Mouse (Mus musculus): ENCODE results near the gene Gzme.
"Not testable (repeated sequence)": the region's sequence is repeated elsewhere in the genome, so short reads cannot be mapped to it uniquely, and the experiment has no call there.

Gene Gzme

GRCm38 (mm10) chr14:56120525-56120924 is at the start of gene Gzme:
Gzme (minus strand) TSS chr14:56120625.
- no peak for DNase-seq

DNA sequence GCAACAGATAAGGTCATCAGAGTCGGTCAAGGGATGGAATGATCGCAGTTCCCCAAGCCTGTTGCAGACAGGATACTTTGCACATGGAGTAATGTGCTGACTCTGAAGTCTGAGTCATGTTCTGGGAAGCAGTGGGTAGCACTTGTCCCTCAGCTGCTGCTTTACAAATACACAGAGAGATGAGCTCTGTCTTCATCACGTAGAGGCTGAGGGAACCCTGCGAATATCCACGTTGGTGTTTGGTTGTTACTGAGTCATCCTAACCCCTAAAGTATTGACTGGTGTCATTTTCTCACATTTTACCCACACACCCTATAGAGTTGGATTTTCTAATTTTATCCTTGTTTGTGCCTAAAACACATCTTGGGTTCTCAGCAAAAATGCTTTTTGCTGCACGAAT is 47.6 kb upstream of the Gzme start:
- no peak for DNase-seq

DNA sequence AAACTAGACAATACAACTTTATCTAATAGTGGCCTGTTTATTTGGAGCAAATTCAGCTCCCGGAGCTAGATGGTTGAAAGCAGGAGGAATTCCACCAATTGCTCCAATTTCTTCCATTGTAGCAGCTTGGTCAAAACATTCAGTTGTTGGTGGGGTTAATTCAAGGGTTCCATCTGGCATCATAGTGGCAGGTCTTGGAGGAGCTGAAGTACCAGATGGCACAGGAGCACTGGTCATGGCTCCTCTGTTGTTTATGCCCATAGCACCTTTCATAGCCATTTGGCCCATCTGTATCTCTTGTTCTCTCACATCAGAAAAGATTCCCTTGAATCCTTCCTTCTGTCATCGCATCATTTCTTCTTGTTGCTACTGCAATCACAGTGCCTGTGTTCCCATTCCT is 41.7 kb upstream of the Gzme start:
- no peak for DNase-seq

DNA sequence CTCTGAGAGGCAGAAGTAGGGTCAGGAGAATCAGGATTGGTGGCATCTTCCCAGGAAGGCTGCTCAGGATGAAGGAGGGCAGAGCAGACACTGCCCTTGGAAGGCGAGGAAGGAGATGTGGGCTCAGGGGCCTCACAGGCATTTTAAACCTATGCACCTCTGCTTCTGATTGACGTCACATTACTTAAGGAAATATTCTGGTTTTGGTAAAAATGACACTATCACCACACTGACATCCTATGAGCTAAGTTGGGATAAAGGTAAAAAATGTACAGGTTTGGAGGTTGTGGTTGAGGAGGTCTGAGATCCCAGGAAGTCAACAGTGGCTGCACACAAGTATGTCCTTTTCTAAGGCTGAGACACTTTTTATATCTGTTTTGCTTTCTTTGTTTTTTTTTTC is 39.1 kb upstream of the Gzme start, which contains the start of gene Gzmg:
Gene Gzmg (minus strand): TSS at position 101 of the 400 bp plus-strand sequence.
- DNase-seq = not testable (repeated sequence)

DNA sequence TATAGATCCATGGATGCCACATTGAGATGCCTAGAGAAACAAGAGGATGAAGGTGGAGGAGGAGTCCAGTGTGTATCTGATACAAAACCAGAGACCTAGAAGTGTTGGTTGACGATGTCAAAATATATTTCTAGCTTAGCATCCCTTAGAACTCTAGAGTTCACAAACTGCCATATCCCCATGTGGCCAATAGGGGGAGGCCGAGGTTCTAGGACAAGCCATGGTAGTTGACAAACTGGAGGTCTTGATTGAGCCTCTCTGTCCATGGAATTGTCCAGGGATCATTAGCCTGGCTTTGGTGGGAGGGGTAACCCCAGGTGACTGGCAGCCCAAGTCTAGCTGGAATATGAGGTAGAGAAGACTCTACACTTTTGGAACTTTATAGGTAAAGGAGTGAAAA is 34.9 kb upstream of the Gzme start:
- DNase-seq = no peak

DNA sequence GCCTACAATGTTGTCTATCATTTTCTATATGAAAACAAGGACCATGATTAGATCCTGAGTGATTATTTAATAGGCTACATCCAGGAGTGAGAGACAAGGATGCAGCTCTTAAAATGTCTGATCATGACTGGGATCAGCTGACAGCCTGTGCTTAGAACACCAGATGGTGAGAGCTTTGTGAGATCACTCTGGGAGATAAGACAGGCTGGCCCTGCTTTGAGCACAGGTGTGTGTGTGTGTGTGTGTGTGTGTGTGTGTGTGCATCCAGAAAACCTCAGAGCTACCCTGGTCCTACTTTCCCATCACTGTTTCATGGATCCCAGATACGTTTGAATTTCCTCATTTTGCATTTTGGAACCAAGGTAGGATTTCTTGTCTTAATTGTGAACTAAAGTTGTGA is 13.2 kb upstream of the Gzme start:
- DNase-seq = not testable (repeated sequence)

- DNase-seq = not testable (repeated sequence)
These were observed 12.1 kb upstream of the Gzme start, which contains the start of gene Gzmd for GRCm38 (mm10) chr14:56132508-56132907. Gzmd (minus strand) TSS chr14:56132608.

- DNase-seq = no peak
These were observed 7.9 kb upstream of the Gzme start for GRCm38 (mm10) chr14:56128341-56128740.

- DNase-seq = no peak
These were observed 3.1 kb upstream of the Gzme start for GRCm38 (mm10) chr14:56123516-56123915.

GRCm38 (mm10) chr14:56115531-56116310 is 4.7 kb downstream of the Gzme start:
- not testable (repeated sequence) for DNase-seq

DNA sequence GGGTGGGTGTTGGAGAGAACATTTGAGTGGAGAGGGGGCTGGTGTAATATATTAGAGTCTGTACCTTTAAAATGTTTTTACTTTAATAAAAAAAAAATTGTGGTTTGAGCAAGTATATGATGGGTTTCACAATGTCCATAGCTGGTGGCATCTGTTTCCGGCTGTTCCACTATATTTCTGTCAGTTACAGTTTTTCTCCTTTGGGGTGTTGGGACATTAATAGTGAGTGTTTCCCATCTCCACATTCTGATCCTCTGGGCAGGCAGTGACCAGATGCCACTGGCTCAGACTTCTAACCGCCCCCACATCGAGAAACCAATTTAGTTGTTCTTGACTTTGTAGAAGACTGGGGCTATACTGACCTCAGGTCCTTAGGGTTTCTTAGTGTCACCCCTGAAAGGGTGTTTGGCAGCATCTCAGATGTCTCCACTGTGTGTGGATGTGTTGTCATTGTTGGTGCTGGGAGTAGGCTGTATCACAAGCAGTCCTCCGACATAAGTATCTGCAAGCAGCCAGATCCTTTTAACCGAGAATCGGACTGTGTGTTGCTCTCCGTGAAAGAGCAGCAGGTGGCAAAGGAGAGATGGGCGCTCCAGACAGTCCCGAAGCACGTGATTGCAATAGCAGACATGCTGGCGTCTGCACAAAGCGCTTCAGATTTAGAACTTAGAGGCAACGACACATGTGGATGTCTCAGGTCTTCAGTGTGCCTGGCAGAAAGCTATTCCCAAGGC is 14.8 kb downstream of the Gzme start:
- no peak for DNase-seq

DNA sequence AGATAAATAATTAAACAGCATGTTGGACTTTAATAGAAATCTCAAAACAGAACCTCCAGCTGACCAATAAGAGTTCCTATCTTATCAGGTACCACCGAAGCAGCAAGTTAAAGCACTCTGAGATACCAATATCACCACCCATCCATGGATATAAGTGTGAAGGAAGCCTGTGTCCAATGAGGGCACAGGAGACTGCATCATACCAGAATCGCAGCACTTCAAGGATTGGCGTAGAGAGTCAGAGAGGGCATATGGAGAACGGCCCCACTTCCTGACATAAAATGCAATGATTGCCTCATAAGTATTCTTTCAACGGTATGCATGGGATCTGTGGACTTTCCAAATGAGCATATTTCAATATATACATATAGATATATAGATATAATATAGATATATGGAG is 15.4 kb downstream of the Gzme start:
- DNase-seq = no peak

GRCm38 (mm10) chr14:56103452-56103851 is 17.0 kb downstream of the Gzme start:
- no peak for DNase-seq

DNA sequence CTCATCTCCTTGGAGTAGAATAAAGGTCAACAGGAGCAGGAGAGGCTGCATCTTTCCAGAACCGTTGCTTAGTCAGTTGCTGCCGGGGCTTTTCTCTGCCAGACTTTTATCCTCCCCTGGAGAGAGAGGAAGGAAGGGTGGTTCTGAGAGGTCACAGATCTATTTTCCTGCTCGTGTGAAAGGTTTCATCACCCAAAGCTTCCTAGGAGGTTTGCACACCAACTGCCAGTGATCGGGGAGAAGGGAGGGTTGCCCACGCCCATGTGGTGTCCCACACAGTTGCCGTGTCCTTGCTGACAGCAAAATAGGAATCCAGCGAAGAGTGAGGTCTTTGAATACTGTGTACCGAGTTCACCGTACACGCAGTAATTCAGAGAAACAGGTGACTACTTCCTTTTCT is 18.0 kb downstream of the Gzme start, which contains the start of gene Ctsg:
Gene Ctsg (minus strand): TSS at position 189 of the 400 bp plus-strand sequence.
- DNase-seq = no peak

DNA sequence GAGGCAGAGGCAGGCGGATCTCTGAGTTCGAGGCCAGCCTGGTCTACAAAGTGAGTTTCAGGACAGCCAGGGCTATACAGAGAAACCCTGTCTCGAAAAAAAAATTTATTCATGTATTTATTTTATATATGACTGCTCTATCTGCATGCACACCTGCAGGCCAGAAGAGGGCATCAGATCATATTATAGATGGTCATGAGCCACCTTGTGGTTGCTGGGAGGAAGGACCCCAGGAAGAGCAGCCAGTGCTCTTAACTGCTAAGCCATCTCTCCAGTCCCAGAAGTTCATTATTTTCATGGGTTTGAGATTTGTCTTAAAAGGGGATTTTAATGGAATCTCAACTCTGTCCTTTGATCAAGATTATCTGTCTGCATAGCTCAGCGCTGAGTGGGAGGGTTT is 21.5 kb downstream of the Gzme start:
- DNase-seq = no peak

GRCm38 (mm10) chr14:56097597-56097996 is 22.8 kb downstream of the Gzme start:
- DNase-seq = no peak

GRCm38 (mm10) chr14:56093353-56093752 is 27.1 kb downstream of the Gzme start:
- DNase-seq = no peak

- no peak for DNase-seq
These were observed 33.7 kb downstream of the Gzme start for GRCm38 (mm10) chr14:56086711-56087110.

DNA sequence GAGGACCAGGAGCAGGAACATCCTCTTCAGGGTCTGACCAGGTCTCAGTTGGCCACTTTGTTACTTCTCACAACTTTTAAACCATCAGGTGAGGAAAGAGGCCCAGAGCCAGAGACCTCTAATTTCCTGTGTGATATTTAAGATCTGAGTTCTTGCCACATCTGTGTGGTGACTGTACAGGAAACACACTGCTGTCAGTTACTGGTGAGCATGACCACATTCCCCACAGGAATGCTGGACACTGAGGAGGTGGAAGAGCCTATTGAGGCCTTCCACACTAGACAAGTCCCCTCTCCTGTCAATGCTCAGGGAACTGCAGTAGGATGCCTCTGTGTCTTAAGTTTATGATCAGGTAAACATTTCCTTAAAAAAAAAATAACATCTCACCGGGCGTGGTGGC is 35.3 kb downstream of the Gzme start, which contains the start of gene Mcpt8:
Gene Mcpt8 (minus strand): TSS at position 107 of the 400 bp plus-strand sequence.
- no peak for DNase-seq

DNA sequence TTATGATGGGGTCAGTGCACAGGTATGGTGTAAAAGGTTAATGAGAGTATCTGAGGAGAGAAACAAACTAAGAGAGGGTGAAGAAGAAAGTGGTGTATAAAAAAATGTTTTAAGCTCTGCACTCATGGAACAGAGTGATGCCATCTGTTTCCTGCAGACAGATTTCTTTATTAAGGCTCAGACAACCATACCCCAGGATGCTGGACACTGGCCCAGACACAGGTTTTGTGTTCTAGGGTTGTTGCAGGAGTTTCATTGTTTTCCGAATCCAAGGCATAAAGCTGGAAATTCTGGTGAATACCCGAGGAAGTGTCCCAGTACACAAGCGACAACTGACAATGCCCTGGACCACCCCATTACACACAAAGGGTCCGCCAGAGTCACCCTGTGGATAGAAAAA is 38.4 kb downstream of the Gzme start:
- DNase-seq = no peak
